Mouse (Mus musculus): ENCODE measurements around the gene Slc9c1. TPM values are rescaled to one million over a fixed set of nuclear protein-coding genes. Genes with fewer than 3 reads are reported as not detected.

Gene Slc9c1
- polyA plus RNA-seq, 1 experiment from 2014 or later: not detected

GRCm38 (mm10) chr16:45640070-45640762 is 105.1 kb downstream of the Slc9c1 start:
- 82% methylated on average over 10 of the region's 10 CpGs for WGBS
- Histone ChIP-seq H3K4me1 (replicated peaks; ENCODE audit: control insufficient read depth, insufficient read depth, low read length) (no peaks in the 10 kb centered on the region), H3K27me3 (replicated peaks; ENCODE audit: control insufficient read depth, insufficient read depth, low read length) (no peaks in the 10 kb centered on the region), H3K4me3 (replicated peaks; ENCODE audit: low read length) (no peak overlapping the region), H3K9me3 (ENCODE audit: control insufficient read depth, low read length) (no peaks in the 10 kb centered on the region), H3K36me3 (ENCODE audit: control insufficient read depth, insufficient read depth) (no peaks in the 10 kb centered on the region), H3K27ac (ENCODE audit: low read length) (no peak overlapping the region), H3K4me2 (ENCODE audit: low read length) (no peak overlapping the region), H3K9ac (replicated peaks; ENCODE audit: low read depth, low read length) (no peak overlapping the region)
- ATAC-seq: no peak

DNA sequence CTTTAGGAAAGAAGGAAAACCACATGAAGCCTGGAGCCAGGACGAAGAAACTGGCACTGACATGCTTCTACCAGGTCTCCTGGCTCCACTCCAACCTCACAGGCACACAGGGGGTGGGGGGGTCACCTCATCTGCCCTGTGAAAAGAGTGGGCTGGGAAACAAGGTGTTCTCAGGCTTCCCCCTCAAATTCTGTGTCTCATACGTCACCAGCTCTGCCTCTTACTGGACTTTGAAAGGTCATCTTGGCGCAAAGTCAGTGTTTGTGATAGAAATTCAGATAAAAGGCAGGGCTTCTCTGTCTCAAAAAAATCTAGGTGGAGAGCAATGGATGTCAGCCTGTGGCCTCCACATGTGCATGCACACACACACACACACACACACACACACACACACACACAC is 106.2 kb downstream of the Slc9c1 start:
- Histone ChIP-seq H3K4me3 (replicated peaks; ENCODE audit: low read length) (no peak overlapping the region), H3K36me3 (ENCODE audit: control insufficient read depth, insufficient read depth) (no peaks in the 10 kb centered on the region), H3K27ac (ENCODE audit: low read length) (no peak overlapping the region), H3K4me1 (replicated peaks; ENCODE audit: control insufficient read depth, insufficient read depth, low read length) (no peaks in the 10 kb centered on the region), H3K27me3 (replicated peaks; ENCODE audit: control insufficient read depth, insufficient read depth, low read length) (no peaks in the 10 kb centered on the region), H3K9ac (replicated peaks; ENCODE audit: low read depth, low read length) (no peak overlapping the region), H3K9me3 (ENCODE audit: control insufficient read depth, low read length) (no peaks in the 10 kb centered on the region), H3K4me2 (ENCODE audit: low read length) (no peak overlapping the region)
- ATAC-seq: no peak
- 74% methylated on average over 3 of the region's 3 CpGs for WGBS

- 92% methylated on average over 3 of the region's 3 CpGs for WGBS
Measured at GRCm38 (mm10) chr16:45643944-45644343, 108.8 kb downstream of the Slc9c1 start.

GRCm38 (mm10) chr16:45644380-45644779 is 109.3 kb downstream of the Slc9c1 start:
- Histone ChIP-seq H3K27ac (ENCODE audit: low read length) (no peak overlapping the region), H3K27me3 (replicated peaks; ENCODE audit: control insufficient read depth, insufficient read depth, low read length) (no peaks in the 10 kb centered on the region), H3K4me1 (replicated peaks; ENCODE audit: control insufficient read depth, insufficient read depth, low read length) (no peaks in the 10 kb centered on the region), H3K4me3 (replicated peaks; ENCODE audit: low read length) (no peak overlapping the region), H3K9me3 (ENCODE audit: control insufficient read depth, low read length) (no peaks in the 10 kb centered on the region), H3K9ac (replicated peaks; ENCODE audit: low read depth, low read length) (no peak overlapping the region), H3K4me2 (ENCODE audit: low read length) (no peak overlapping the region), H3K36me3 (ENCODE audit: control insufficient read depth, insufficient read depth) (no peaks in the 10 kb centered on the region)
- 83% methylated on average over 6 of the region's 6 CpGs for WGBS
- no peak for ATAC-seq

More at GRCm38 (mm10) chr16:45643944-45644343, 108.8 kb downstream of the Slc9c1 start:
- Histone ChIP-seq H3K36me3 (ENCODE audit: control insufficient read depth, insufficient read depth) (no peaks in the 10 kb centered on the region), H3K4me1 (replicated peaks; ENCODE audit: control insufficient read depth, insufficient read depth, low read length) (no peaks in the 10 kb centered on the region), H3K4me3 (replicated peaks; ENCODE audit: low read length) (no peak overlapping the region), H3K27me3 (replicated peaks; ENCODE audit: control insufficient read depth, insufficient read depth, low read length) (no peaks in the 10 kb centered on the region), H3K9me3 (ENCODE audit: control insufficient read depth, low read length) (no peaks in the 10 kb centered on the region), H3K4me2 (ENCODE audit: low read length) (no peak overlapping the region), H3K27ac (ENCODE audit: low read length) (no peak overlapping the region), H3K9ac (replicated peaks; ENCODE audit: low read depth, low read length) (no peak overlapping the region)
- ATAC-seq: no peak

- H3K27ac ChIP-seq (ENCODE audit: low read length): no peak overlapping the region
- H3K27me3 ChIP-seq (replicated peaks; ENCODE audit: control insufficient read depth, insufficient read depth, low read length): no peaks in the 10 kb centered on the region
- no peaks in the 10 kb centered on the region for H3K36me3 ChIP-seq (ENCODE audit: control insufficient read depth, insufficient read depth)
- H3K9me3 ChIP-seq (ENCODE audit: control insufficient read depth, low read length): no peaks in the 10 kb centered on the region
- H3K4me2 ChIP-seq (ENCODE audit: low read length): no peak overlapping the region
- H3K4me1 ChIP-seq (replicated peaks; ENCODE audit: control insufficient read depth, insufficient read depth, low read length): no peaks in the 10 kb centered on the region
- 86% methylated on average over 2 of the region's 2 CpGs for WGBS
- H3K9ac ChIP-seq (replicated peaks; ENCODE audit: low read depth, low read length): no peak overlapping the region
- ATAC-seq: no peak
- H3K4me3 ChIP-seq (replicated peaks; ENCODE audit: low read length): no peak overlapping the region
Measured at GRCm38 (mm10) chr16:45651497-45651896, 116.4 kb downstream of the Slc9c1 start.

DNA sequence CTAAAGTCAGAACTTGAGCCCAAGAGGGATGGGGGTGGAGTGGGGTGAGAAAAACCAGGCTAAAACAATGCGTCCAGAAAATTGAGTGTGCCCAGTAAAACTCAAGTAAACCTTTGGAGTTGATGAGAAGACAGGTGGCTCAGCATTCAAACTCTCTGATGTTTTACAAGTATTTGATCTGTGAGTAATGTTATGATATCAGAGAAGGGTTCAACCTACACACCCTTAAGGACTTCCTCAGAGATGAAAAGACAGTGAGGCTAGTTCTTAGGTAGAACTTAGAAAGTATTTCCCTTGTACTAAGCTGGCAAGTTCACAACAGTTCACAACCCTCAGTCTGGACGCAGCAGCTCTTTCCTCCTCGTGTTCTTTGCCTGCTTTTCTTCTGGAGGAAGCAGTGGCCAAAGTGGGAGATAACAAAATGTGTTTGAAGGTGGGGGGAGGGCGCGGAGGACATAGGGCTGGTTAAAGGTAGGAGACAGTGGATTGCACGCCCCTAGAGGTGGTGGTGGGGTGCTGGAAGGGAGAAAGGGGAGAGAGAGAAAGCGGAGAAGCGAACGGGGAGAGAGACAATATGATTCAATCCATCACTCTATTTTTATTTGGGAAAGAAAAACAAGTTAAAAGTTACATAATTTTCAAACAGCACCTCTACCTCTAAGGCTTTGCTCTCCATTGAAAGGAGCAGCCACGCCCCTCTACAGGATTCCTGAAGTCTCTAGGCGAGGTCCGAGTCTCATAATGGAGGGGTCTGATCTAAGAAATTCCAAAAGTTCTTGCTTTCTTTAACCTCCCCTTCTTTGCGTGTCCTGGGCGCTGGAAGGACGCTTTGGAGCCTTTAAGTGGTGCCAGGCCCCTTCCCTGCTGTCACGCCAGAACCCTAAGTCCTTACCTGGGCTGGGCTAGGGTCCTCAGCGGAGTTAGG is 118.2 kb downstream of the Slc9c1 start:
- H3K4me3 ChIP-seq (replicated peaks; ENCODE audit: low read length): peak overlapping the region; percentile 20
- H3K4me1 ChIP-seq (replicated peaks; ENCODE audit: control insufficient read depth, insufficient read depth, low read length): no peaks in the 10 kb centered on the region
- no peaks in the 10 kb centered on the region for H3K9me3 ChIP-seq (ENCODE audit: control insufficient read depth, low read length)
- H3K27ac ChIP-seq (ENCODE audit: low read length): no peak overlapping the region
- H3K4me2 ChIP-seq (ENCODE audit: low read length): peak overlapping the region; percentile 48
- H3K27me3 ChIP-seq (replicated peaks; ENCODE audit: control insufficient read depth, insufficient read depth, low read length): no peaks in the 10 kb centered on the region
- no peak for ATAC-seq
- no peak overlapping the region for H3K9ac ChIP-seq (replicated peaks; ENCODE audit: low read depth, low read length)
- no peaks in the 10 kb centered on the region for H3K36me3 ChIP-seq (ENCODE audit: control insufficient read depth, insufficient read depth)
- WGBS: 16% methylated on average over 17 of the region's 17 CpGs

- H3K9ac ChIP-seq (replicated peaks; ENCODE audit: low read depth, low read length): no peak within 1 kb of the TSS
- ATAC-seq: no peak
Measured at GRCm38 (mm10) chr16:45653934-45654332, 118.8 kb downstream of the Slc9c1 start, which contains the start of gene BC016579. TSS of gene BC016579 (minus strand) at chr16:45654068.

DNA sequence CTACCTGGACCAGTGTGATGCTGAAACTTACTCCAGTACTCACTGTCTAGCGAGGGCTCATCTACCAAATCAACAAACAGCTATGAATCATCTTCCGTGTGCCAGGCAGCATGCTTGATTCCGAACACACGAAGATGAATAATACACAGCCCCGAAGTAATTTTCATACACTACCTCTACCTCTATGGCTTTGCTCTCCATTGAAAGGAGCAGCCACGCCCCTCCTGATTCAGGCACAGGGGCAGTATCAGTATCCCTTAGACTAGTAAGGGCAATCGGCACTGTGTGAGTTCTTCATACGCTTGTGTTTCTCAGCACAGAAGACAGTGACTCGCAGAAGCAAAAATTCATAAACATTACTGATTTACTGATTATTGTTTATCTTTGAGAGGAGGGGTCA is 119.4 kb downstream of the Slc9c1 start:
- Histone ChIP-seq H3K9ac (replicated peaks; ENCODE audit: low read depth, low read length) (no peak overlapping the region), H3K4me1 (replicated peaks; ENCODE audit: control insufficient read depth, insufficient read depth, low read length) (no peaks in the 10 kb centered on the region), H3K27ac (ENCODE audit: low read length) (no peak overlapping the region), H3K4me2 (ENCODE audit: low read length) (no peak overlapping the region), H3K36me3 (ENCODE audit: control insufficient read depth, insufficient read depth) (no peaks in the 10 kb centered on the region), H3K9me3 (ENCODE audit: control insufficient read depth, low read length) (no peaks in the 10 kb centered on the region), H3K27me3 (replicated peaks; ENCODE audit: control insufficient read depth, insufficient read depth, low read length) (no peaks in the 10 kb centered on the region), H3K4me3 (replicated peaks; ENCODE audit: low read length) (no peak overlapping the region)
- ATAC-seq: no peak
- 62% methylated on average over 9 of the region's 9 CpGs for WGBS

More at GRCm38 (mm10) chr16:45653934-45654332, 118.8 kb downstream of the Slc9c1 start, which contains the start of gene BC016579:
- H3K9me3 ChIP-seq (ENCODE audit: control insufficient read depth, low read length): no peaks in the 10 kb centered on the region
- WGBS: 4% methylated on average over 20 of the region's 20 CpGs
- no peaks in the 10 kb centered on the region for H3K27me3 ChIP-seq (replicated peaks; ENCODE audit: control insufficient read depth, insufficient read depth, low read length)
- H3K4me2 ChIP-seq (ENCODE audit: low read length): peak within 1 kb of the TSS; percentile 48
- no peaks in the 10 kb centered on the region for H3K4me1 ChIP-seq (replicated peaks; ENCODE audit: control insufficient read depth, insufficient read depth, low read length)
- no peak within 1 kb of the TSS for H3K27ac ChIP-seq (ENCODE audit: low read length)
- no peaks in the 10 kb centered on the region for H3K36me3 ChIP-seq (ENCODE audit: control insufficient read depth, insufficient read depth)
- H3K4me3 ChIP-seq (replicated peaks; ENCODE audit: low read length): peak within 1 kb of the TSS; percentile 20
